8 mouse cellular contexts compared by ENCODE assay signal in the genomic region with DNA sequence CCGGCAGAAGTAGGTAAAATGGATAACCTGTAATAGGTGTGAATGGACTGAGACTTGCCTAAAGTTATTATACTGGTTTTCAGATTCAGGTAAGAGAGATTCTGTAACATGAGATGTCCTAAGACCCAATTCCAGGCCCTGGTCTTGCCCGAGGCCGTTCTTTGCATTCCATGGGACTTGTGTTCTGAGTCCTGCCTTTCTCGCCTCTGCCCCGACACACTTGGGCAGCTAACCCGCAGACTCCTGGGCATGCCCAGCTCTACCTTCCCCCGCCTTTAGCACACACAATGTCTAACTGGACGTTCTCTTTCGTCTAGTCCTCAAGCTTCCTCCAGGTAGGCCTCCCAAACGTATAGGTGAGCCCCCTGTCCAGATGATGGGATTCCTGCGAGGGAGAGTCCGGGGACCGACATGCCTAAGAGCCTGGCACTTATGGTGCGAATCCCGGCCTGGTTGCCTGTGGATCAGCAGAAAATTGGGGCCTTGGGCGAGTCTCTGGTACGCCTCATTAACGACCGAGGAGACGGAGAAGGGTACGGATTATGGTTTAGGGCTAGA. TPM values are rescaled to one million over a fixed set of nuclear protein-coding genes. Genes with fewer than 3 reads are reported as not detected.
DNase-seq lines count a peak whose midpoint lies in the region; TF ChIP-seq lines count a peak whose summit lies in the region.

No protein-coding gene starts in this region.

- H3K4me3 ChIP-seq in CH12.LX (replicated peaks in 1 of 3; ENCODE audit: low read depth in 2 of 3, low read length in 2 of 3, poor library complexity in 1 of 3) (peak overlapping the region; percentile 87 to 97 (median 89)), myocyte (peak overlapping the region; percentile 97)
- peak overlapping the region; percentile 97 for H3K4me3 ChIP-seq in limb, embryonic 10.5 days

- H3K79me2 ChIP-seq in CH12.LX (replicated peaks; ENCODE audit: control insufficient read depth, extremely low read depth, insufficient read depth, poor library complexity, severe bottlenecking) (peaks cover 44% of the 10 kb centered on the region), myocyte (ENCODE audit: control insufficient read depth, insufficient read depth) (peaks cover 42% of the 10 kb centered on the region)

- TF ChIP-seq POLR2A in CH12.LX (IDR thresholded peaks at IDR 0.05; ENCODE audit: low read depth, low read length) (no peak), myocyte (IDR thresholded peaks at IDR 0.05; ENCODE audit: insufficient read length, low read depth) (no peak)

- H3ac ChIP-seq in myocyte (ENCODE audit: control insufficient read depth, insufficient read length), result peak overlapping the region; percentile 82

- peaks cover 4 to 32% of the 10 kb centered on the region in 2 experiments; a peak in 3 of 4 replicates for H3K4me1 ChIP-seq in CH12.LX (ENCODE audit: control insufficient read depth in 1 of 2, insufficient read depth in 2 of 2)
- peaks cover 19% of the 10 kb centered on the region for H3K4me1 ChIP-seq in limb, embryonic 10.5 days

- TF ChIP-seq EP300 in CH12.LX (IDR thresholded peaks at IDR 0.05; ENCODE audit: low read length), result no peak

- 2% methylated on average over 21 of the region's 21 CpGs for WGBS in limb, embryonic 10.5 days

- dilution Hi-C loops in CH12.LX (cut with MboI; ENCODE audit: extremely low pct_ligation_motif_present, extremely low pct_unique_long_range_greater_than_20kb, low sequenced_read_pairs), result no loop called here

- in situ Hi-C loops in CH12.LX (cut with MboI; ENCODE audit: low pct_ligation_motif_present, low pct_unique_long_range_greater_than_20kb, low sequenced_read_pairs), result no loop called here

- peaks cover 0 to 36% of the 10 kb centered on the region in 2 experiments for H3K36me3 ChIP-seq in CH12.LX (replicated peaks in 1 of 2; ENCODE audit: control insufficient read depth in 1 of 2, insufficient read depth in 1 of 2, low read length in 1 of 2)
- peaks cover 24% of the 10 kb centered on the region for H3K36me3 ChIP-seq in limb, embryonic 10.5 days
- H3K36me3 ChIP-seq in myocyte (ENCODE audit: control insufficient read depth, insufficient read depth), result no peaks in the 10 kb centered on the region

- peak overlapping the region; percentile 90 for H3K9ac ChIP-seq in CH12.LX (ENCODE audit: insufficient read depth, low read depth)

- H3K27ac ChIP-seq in CH12.LX (ENCODE audit: insufficient read depth, low read depth), result peak overlapping the region; percentile 51
- peak overlapping the region; percentile 99 for H3K27ac ChIP-seq in limb, embryonic 10.5 days

- no peak for TF ChIP-seq RAD21 in CH12.LX (IDR thresholded peaks at IDR 0.05; ENCODE audit: low read depth, low read length)

- H3K4me2 ChIP-seq in CH12.LX (ENCODE audit: insufficient read depth, low read depth, poor library complexity, severe bottlenecking), result peak overlapping the region; percentile 48
- H3K4me2 ChIP-seq in myocyte (ENCODE audit: low read depth), result peak overlapping the region; percentile 92

- H3K27me3 ChIP-seq in CH12.LX (replicated peaks) (no peaks in the 10 kb centered on the region), myocyte (ENCODE audit: control insufficient read depth, insufficient read depth, insufficient read length) (no peaks in the 10 kb centered on the region)
- H3K27me3 ChIP-seq in limb, embryonic 10.5 days (ENCODE audit: low read depth, poor library complexity, severe bottlenecking), result no peaks in the 10 kb centered on the region

- peak; percentile 55 for DNase-seq in embryo, embryonic 10.5 days (ENCODE audit: low spot score)
- DNase-seq in embryo, embryonic 11 days, result no peak
- DNase-seq in CH12.LX (ENCODE audit: extremely low read depth), result peak; percentile 27
- DNase-seq in fat pad, adult 2 months (ENCODE audit: extremely low read depth, low read depth, low spot score), result peak; percentile 63
- no peak for DNase-seq in limb, embryonic 10.5 days (ENCODE audit: low spot score)
- no peak for DNase-seq in layer of hippocampus, adult 11-12 months (ENCODE audit: low spot score)
- no peak for DNase-seq in spleen, adult 12 weeks (ENCODE audit: low spot score)

- no peak for TF ChIP-seq CTCF in CH12.LX (conservative IDR thresholded peaks at IDR 0.05 in 1 of 2, IDR thresholded peaks at IDR 0.05 in 1 of 2; ENCODE audit: low read depth in 2 of 2, low read length in 2 of 2)

- no peaks in the 10 kb centered on the region for H3K9me3 ChIP-seq in CH12.LX (replicated peaks; ENCODE audit: low read length)
- H3K9me3 ChIP-seq in limb, embryonic 10.5 days (replicated peaks), result no peaks in the 10 kb centered on the region

TF ChIP-seq in CH12.LX, 34 proteins besides CTCF, POLR2A, EP300 and RAD21:
- TF ChIP-seq NRF1 (IDR thresholded peaks at IDR 0.05; ENCODE audit: low read depth, low read length), result peak; percentile 74
- no peak for TF ChIP-seq JUN (IDR thresholded peaks at IDR 0.05; ENCODE audit: insufficient read depth, low read depth, low read length)
- TF ChIP-seq PAX5 (IDR thresholded peaks at IDR 0.05; ENCODE audit: low read length), result no peak
- TF ChIP-seq RCOR1 (conservative IDR thresholded peaks at IDR 0.05; ENCODE audit: low read depth, low read length), result no peak
- TF ChIP-seq MAZ (IDR thresholded peaks at IDR 0.05; ENCODE audit: low read depth, low read length), result no peak
- TF ChIP-seq MYC (IDR thresholded peaks at IDR 0.05; ENCODE audit: low read depth, low read length), result no peak
- TF ChIP-seq MAX (IDR thresholded peaks at IDR 0.05; ENCODE audit: low read length), result 0 out of 2 replicates have a peak, but pooled peaks have one; percentile 9
- TF ChIP-seq ZNF384 (IDR thresholded peaks at IDR 0.05; ENCODE audit: low read depth, low read length), result no peak
- TF ChIP-seq SIN3A (IDR thresholded peaks at IDR 0.05; ENCODE audit: low read length), result no peak; the same call in 1 of the 2 replicates
- TF ChIP-seq IRF4 (IDR thresholded peaks at IDR 0.05; ENCODE audit: low read depth, low read length), result no peak
- TF ChIP-seq SMC3 (IDR thresholded peaks at IDR 0.05; ENCODE audit: low read depth, low read length), result no peak
- no peak for TF ChIP-seq CHD1 (IDR thresholded peaks at IDR 0.05; ENCODE audit: low read depth, low read length)
- no peak for TF ChIP-seq UBTF (IDR thresholded peaks at IDR 0.05; ENCODE audit: low read depth, low read length)

TF ChIP-seq in myocyte, 11 proteins besides CTCF, POLR2A, EP300 and RAD21:
- no peak for TF ChIP-seq E2F4 (IDR thresholded peaks at IDR 0.05; ENCODE audit: insufficient read depth)
- TF ChIP-seq USF1 (IDR thresholded peaks at IDR 0.05; ENCODE audit: low read depth), result no peak
- no peak for TF ChIP-seq SRF (IDR thresholded peaks at IDR 0.05; ENCODE audit: control insufficient read depth, insufficient read length, low read depth)
- TF ChIP-seq MYOD1 (IDR thresholded peaks at IDR 0.05; ENCODE audit: control insufficient read depth in 1 of 3, insufficient read length in 2 of 3, low read depth in 2 of 3), result no peak
- no peak for TF ChIP-seq MYOG (IDR thresholded peaks at IDR 0.05; ENCODE audit: control insufficient read depth in 1 of 3, insufficient read depth in 1 of 3, insufficient read length in 2 of 3, low read depth in 2 of 3)
- TF ChIP-seq MAX (IDR thresholded peaks at IDR 0.05; ENCODE audit: low read depth), result no peak

RNA-seq across cellular contexts. Expression of a gene that starts 0.5 kb away (rescaled TPM):
- total RNA-seq in CH12.LX (2012; rRNA removed), result 60.3 and 77.1 TPM in 2 replicates
- 117 and 119 TPM in 2 replicates for total RNA-seq in CH12.LX (2014; rRNA removed)
- polyA plus RNA-seq in CH12.LX (2012; ENCODE audit: insufficient read length, low read depth), result 108 and 112 TPM in 2 replicates
- 188 and 207 TPM in 2 replicates for polyA plus RNA-seq in limb, embryonic 10.5 days (2016; fragmentation: Nextera tagmentation; extraction: Ambion mirVana)
- polyA plus RNA-seq in myocyte (2012; fragmentation: generic; extraction: Trizol), result 78.2 TPM

RNA-seq across cellular contexts. Expression of a gene that starts 34.1 kb away (rescaled TPM):
- total RNA-seq in CH12.LX (2012; rRNA removed), result 7.2 and 8.5 TPM in 2 replicates
- 3.6 and 3.8 TPM in 2 replicates for total RNA-seq in CH12.LX (2014; rRNA removed)
- 18.3 and 19.0 TPM in 2 replicates for polyA plus RNA-seq in CH12.LX (2012; ENCODE audit: insufficient read length, low read depth)
- polyA plus RNA-seq in limb, embryonic 10.5 days (2016; fragmentation: Nextera tagmentation; extraction: Ambion mirVana), result 13.9 and 15.1 TPM in 2 replicates
- polyA plus RNA-seq in myocyte (2012; fragmentation: generic; extraction: Trizol), result 12.7 TPM

RNA-seq across cellular contexts. Expression of a gene that starts 47.2 kb away (rescaled TPM):
- total RNA-seq in CH12.LX (2012; rRNA removed) (not detected in 2 replicates), CH12.LX (2014; rRNA removed) (not detected in 2 replicates)
- polyA plus RNA-seq in CH12.LX (2012; ENCODE audit: insufficient read length, low read depth) (not detected in 2 replicates), myocyte (2012; fragmentation: generic; extraction: Trizol) (0.02 TPM)
- polyA plus RNA-seq in limb, embryonic 10.5 days (2016; fragmentation: Nextera tagmentation; extraction: Ambion mirVana), result not detected in 2 replicates

RNA-seq across cellular contexts. Expression of a gene that starts 47.4 kb away (rescaled TPM):
- total RNA-seq in CH12.LX (2012; rRNA removed) (1.2 and 1.7 TPM in 2 replicates), CH12.LX (2014; rRNA removed) (2.0 TPM in 2 replicates)
- polyA plus RNA-seq in CH12.LX (2012; ENCODE audit: insufficient read length, low read depth) (2.8 and 2.9 TPM in 2 replicates), myocyte (2012; fragmentation: generic; extraction: Trizol) (0.08 TPM)
- 0.62 and 0.76 TPM in 2 replicates for polyA plus RNA-seq in limb, embryonic 10.5 days (2016; fragmentation: Nextera tagmentation; extraction: Ambion mirVana)

Comparison
In these comparisons a context has a peak if more than half of its experiments do, and no peak if none do; other contexts are left out.
1. DNase-seq: peak in embryo, embryonic 10.5 days (single experiment), CH12.LX (single experiment) and fat pad, adult 2 months (single experiment); none in embryo, embryonic 11 days (single experiment), limb, embryonic 10.5 days (single experiment), layer of hippocampus, adult 11-12 months (single experiment) and spleen, adult 12 weeks (single experiment).
2. Peak in every context shown above with its lines, with median percentiles within 50 percentile points of each other: H3K4me3 ChIP-seq.